Mouse (Mus musculus): Measurements from ENCODE around the gene Cd3eap.

The Cd3eap gene

DNA sequence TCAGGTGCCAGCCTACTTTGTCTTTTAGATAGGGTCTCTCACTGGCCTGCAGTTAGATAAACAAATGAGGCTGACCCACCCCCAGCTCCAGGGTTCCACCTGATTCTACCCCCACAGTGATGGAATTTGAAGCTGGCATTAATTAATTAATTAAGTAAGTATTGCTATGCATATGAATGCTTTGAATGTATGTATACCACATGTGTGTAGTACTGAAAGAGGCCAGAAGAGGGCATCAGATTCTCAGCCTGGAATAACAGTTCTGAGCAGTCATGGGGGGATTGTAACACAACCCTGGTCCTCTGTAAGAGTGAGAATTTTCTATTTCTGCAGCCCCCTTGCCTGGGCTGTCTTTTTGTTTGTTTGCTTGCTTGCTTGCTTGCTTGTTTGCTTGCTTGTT lies 30.9 kb downstream of the Cd3eap start:
- DNase-seq: peak; percentile 52

DNA sequence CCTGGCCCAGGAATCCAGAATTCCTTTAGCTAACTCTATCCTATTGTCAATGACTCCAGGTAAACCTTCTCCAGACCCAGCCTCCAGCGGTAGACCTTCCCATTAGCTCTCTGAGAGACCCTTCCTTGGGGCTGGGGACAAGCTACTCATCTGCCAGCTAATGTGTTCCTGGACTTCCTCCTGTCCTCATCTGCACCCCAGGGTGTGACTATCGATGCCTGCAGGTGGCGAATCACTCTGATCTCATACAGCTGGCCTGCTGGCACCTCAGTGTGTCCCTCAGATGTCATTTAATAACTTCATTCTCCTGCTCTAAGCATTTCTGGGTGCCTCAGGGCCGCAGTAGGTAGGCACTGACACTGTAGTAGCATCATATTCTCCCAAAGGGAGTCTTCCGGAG lies 31.5 kb downstream of the Cd3eap start:
- DNase-seq: no peak

GRCm38 (mm10) chr7:19327128-19327527 lies 32.2 kb downstream of the Cd3eap start:
- peak; percentile 95 for DNase-seq

DNA sequence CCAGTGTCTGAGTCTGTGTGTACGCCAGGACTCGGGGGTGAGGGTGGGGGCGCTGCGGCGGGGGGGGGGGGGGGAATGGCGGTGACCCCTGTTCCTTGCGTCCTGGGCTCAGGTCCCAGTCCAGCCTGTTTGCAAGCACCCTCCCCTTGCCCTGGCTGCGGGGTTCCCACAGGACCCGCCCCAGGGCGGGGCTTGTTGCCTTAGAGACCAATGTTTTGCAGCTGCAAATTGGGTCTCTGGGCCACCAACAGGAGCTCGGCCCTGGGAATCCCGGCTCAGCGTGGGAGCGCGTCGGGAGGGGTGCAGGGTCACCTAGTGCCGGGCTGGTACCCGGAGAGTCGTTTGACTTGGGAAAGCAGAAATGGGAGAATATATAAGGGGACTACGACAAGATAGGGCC lies 32.9 kb downstream of the Cd3eap start:
- peak; percentile 96 for DNase-seq

DNA sequence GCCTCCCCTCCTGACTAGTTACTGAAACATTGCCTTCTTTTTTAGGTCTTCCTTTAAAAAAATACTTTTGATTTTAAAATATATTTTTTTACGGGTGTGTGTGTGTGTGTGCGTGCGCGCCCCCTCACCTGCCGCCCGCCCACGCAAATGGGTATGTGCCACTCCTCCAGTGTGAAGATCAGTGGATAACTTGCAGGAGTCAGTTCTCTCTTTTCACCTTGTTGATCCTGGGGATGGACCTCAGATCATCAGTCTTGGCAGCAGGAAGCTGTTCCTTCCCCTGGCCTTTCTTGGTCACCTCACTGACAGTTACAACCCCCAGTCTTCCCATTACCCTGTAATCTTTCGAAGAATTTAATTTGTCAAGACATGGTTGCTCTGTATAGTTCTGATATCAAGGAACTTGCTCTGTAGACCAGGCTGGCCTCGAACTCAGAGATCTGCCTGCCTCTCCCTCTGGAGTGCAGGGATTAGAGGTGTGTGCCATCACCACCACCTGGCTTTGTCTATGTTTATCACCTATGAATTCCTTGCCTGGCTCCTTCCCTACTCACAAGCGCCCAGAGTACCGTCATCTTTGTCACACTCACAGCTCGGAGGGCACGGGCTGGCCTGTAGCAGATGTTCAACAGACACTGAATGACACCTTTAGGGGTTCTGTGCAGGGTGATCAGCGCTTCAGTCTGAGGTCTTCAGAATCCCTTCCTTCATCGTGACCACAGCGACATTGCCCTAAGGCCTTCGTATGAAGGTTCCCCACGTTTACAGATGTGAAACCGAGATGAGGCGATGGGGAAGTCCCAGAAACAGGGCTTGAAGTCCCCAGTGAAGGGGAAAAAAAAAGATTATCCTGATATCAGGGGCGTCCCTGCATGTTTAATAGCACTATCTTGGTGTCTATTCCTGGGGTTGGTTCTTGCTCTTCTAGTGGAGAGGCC lies 33.8 kb downstream of the Cd3eap start:
- no peak for DNase-seq

DNA sequence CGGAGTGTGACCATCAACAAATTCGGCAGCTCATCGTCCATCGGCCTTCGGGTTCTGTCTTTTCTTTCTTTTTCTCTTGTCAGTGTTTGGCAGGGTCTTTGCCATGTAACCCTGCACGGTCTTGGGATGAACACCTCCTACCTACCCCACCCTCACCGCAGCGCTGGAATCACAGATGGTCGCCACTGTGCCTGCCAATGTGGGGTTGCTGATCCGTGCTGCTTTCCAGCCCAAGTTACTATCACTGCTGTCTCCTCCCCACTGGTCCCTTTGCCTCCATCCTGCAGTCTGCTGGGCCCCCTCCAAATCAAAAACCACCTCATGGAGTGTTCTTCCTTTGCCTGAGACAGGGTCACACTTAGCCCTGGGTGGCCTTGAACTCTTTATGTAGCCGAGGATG lies 35.1 kb downstream of the Cd3eap start:
- DNase-seq: no peak

DNA sequence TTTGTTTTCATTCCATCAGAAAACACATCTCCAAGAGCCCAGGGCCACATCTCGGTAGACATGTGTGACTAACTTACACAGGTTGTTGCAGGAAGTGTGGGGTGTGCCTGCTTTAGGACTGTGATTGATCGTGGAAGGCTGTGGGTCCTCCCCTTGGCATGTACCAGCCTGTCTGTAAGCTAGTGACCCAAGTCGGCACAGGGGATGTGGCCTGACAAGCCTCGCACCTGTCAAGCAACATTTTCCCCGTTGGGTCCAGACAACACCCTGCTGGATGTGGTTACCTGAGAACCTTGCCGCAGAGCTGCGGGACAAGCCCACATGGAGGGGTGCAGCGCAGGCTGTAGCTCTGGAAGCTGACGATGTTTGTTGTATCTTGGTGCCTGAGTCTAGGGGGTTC lies 36.8 kb downstream of the Cd3eap start:
- DNase-seq: no peak

- no peak for DNase-seq
Observed at GRCm38 (mm10) chr7:19321464-19321863, 37.8 kb downstream of the Cd3eap start.

DNA sequence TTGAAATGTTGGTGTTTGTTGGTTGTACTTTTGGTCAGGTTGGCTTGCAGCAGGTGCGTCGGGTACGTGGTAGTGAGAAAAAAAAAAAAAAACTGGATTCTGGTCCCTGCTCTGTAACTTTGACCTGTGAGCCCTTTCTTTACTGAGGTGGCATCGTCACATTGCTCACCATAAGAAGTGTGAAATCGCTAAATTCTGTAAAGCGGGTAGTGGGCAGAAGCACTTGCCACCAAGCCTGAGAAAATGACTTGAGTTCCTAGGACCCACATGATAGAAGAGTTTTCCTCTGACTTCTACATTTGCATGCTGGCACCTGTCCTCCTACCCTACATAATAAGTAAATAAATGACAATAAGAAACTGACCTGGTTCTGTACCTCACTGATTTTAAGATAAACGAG lies 38.6 kb downstream of the Cd3eap start:
- no peak for DNase-seq

- DNase-seq: peak; percentile 99
Observed at GRCm38 (mm10) chr7:19319906-19320305, 39.4 kb downstream of the Cd3eap start.

DNA sequence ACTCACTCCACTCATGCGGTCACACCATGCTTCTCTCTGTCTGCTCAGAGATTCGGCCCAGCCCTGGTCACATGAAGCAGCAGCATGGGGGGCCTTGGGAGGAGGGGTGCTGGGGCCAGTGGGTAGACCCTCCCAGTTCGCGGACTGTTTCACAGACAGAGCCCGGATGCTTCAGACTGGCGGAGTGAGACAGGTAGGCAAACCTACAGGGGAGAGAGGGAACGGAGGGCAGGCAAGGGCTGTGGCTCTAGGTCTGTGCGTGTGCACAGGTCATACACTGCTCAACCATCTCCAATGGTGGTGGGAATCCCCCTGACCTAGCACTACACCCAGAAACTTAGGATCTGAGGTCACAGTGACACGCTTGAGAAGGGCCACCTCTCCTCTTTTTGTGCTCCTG lies 39.8 kb downstream of the Cd3eap start:
- peak; percentile 60 for DNase-seq

- DNase-seq: no peak
Observed at GRCm38 (mm10) chr7:19318676-19319075, 40.6 kb downstream of the Cd3eap start.

DNA sequence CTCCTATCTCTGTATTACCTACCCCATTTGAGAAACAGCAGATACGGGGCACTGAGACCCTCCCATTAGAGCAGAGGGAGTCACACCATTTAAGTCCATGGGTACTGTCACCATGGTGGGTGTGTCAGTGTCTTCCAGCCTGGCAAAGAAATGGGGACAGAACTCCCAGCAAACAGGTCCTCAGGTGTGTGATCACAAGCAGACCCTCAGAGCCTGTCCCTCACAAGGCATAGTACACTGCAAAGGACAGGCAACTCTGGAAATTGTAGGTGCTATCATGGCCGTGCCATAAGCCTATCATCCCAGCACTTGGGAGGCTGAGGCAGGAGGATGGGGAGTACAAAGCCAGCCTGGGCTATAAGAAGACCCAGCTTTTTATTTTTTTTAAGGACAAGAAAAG lies 41.1 kb downstream of the Cd3eap start:
- DNase-seq: no peak

DNA sequence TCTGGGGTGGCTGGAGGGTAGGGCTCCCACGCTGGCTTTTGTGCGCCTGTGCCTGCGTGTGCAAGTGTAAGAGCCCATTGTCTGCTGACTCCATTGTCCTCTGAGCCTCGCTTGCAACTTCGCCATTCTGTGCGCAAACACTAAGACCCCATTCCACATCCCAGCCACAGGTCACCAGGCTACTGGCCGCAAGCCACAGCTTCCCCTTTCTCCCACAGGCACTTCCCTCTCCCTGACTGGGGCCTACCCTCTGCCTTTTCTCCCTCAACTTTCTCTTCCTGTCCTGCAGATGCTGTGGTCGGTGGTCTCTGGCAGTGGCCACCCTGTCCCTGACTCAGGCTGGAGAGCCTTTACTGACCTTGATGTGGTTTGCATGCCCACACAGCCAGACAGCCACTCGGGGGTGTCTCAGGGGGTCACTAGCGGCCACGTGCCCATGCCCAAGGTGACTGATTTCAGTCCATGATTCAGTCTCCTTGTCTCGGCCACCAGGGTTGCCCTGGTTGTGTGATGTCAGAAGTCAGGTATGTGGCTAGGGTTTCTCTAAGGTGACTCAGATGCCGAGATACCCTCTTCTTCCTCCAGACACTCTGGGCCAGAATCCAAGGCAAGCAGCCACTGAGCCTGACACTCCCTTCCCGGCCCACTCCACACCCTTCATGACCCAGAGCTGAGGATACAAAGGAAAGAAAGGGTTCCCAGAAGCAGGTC lies 42.7 kb downstream of the Cd3eap start:
- peak; percentile 48 for DNase-seq

DNA sequence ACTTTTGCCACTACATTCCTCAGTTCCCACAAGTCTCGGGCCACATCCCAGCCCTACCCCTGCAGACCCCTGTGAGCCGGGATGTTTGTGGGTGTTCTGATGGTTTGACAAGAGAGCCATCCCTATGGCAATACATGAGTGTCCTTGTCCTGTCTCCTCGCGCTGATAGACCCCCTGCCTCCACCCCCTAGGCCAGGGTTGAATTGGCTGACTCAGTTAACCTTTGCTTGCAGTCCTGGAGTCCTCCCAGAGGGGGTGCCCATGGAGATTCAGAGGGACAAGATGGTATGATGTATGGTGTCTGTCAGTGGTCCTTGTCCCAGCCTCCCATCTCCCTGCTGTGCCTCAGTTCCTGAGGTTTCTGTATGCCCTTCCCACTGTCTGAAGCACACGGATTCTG lies 45.2 kb downstream of the Cd3eap start:
- DNase-seq: no peak

GRCm38 (mm10) chr7:19311991-19312390 lies 47.3 kb downstream of the Cd3eap start:
- no peak for DNase-seq

- peak; percentile 98 for DNase-seq
Observed at GRCm38 (mm10) chr7:19309884-19310641, 49.2 kb downstream of the Cd3eap start, which contains the start of gene Fosb. Fosb (minus strand) TSS chr7:19310051.

GRCm38 (mm10) chr7:19309278-19309883 lies 49.9 kb downstream of the Cd3eap start:
- no peak for DNase-seq

GRCm38 (mm10) chr7:19308454-19309277 lies 50.6 kb downstream of the Cd3eap start:
- DNase-seq: peak; percentile 98

DNA sequence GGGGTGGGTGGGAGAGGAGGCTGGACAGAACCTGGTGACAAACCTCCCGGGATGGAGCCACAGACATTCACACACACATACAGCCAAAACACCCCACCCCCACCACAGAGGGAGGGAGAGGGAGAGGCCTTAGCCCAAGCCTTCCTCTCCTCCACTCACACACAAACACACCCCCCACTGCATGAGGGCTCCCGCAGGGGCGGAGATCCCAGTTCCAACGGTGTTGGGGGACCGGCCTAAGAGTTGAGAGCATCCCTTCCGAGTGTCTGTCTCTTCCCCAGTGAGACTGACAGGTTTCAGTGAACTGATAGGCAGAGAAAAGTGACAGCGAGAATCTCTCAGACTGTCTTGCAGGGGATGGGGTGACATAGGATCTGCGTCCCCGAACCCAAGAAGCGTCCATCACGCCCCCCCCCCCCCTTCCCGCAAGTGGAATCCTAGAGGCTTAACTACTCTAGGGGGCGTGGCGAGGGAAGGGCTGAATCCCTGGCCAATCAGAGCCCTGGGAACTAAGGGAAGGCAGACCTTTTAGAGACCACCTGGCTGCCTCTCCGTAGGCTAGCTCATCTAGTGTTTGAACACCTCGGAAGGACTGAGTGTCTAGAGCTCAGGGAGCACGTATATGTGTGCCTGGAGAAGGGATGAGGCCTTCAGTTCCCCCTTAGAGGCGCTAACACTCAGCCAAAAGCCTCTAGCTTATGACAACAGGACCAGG lies 51.4 kb downstream of the Cd3eap start:
- peak; percentile 89 for DNase-seq

Data from retina, postnatal 1 day (tissue).